Mouse (Mus musculus): Measurements from ENCODE around the gene Tbc1d8. TPM values are rescaled to one million over a fixed set of nuclear protein-coding genes. Genes with fewer than 3 reads are reported as not detected.

Gene Tbc1d8
- polyA plus RNA-seq, 1 experiment, result 1.2 TPM

DNA sequence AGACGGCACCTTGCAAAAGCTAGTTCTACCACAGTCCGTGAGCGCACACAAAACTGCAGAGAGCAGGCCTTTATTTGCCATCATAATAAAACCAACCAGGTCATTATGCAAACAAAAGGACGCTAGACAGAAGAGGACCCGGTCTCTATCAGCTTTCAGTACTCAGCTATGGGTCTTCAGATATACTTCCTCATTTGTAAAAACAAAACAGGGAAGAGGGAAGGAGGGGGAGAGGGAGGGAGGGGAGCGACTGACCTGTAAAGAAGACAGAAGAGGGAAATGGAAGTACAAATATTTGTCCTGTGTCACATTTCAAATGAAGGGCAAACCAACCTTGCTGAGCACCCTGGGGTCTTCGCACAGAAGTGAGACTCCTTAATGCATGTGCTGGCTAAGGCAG, 69.9 kb downstream of the Tbc1d8 start:
- no peak overlapping the region for H3K27ac ChIP-seq (ENCODE audit: insufficient read depth, low read length)
- H3K4me1 ChIP-seq (ENCODE audit: control insufficient read depth, insufficient read depth, low read length), result no peaks in the 10 kb centered on the region
- TF ChIP-seq POLR2A (IDR thresholded peaks at IDR 0.05; ENCODE audit: low read depth, low read length), result no peak
- TF ChIP-seq CTCF (IDR thresholded peaks at IDR 0.05; ENCODE audit: borderline replicate concordance, insufficient read depth, low read length), result no peak
- H3K4me3 ChIP-seq (ENCODE audit: insufficient read depth, low read length), result no peak overlapping the region

DNA sequence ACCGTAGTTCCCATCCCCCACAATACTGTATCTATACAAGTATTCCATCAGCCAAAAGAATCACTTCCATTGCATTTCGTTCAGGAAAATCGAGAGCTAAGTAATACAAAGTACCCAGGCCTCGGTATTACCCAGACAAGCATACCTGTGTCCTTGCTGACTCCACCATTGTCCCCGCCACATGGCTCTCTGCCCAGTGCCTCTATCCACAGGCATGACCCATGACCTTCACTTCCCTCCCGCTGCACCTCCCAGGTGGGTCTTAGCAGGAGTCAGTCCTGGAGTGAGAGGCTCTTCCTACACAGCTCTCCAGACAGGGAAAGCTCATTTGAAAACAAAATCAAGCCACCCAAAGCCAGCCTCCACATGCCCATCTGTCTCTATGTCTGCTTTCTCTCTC, 70.4 kb downstream of the Tbc1d8 start:
- no peaks in the 10 kb centered on the region for H3K4me1 ChIP-seq (ENCODE audit: control insufficient read depth, insufficient read depth, low read length)
- no peak overlapping the region for H3K27ac ChIP-seq (ENCODE audit: insufficient read depth, low read length)
- no peak for TF ChIP-seq POLR2A (IDR thresholded peaks at IDR 0.05; ENCODE audit: low read depth, low read length)
- TF ChIP-seq CTCF (IDR thresholded peaks at IDR 0.05; ENCODE audit: borderline replicate concordance, insufficient read depth, low read length), result no peak
- no peak overlapping the region for H3K4me3 ChIP-seq (ENCODE audit: insufficient read depth, low read length)

DNA sequence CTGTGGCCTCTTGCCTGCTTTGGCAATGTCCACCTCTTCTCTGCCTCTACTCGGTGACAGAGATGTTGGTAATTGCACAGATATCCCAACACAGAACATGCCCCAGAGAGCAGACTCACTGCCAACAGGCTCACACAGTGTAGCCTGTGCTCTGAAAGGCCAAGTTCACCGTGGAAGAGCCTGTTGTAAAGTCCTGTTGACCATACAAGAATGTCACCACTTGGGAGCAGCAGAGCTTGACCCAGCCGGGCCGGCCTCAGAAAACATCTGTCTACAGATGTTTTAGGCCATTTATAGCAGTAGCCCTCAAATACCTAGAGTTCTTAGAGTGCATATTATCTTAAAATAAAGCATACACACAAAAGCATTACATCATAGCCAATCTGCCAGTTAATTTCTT, 71.4 kb downstream of the Tbc1d8 start:
- H3K27ac ChIP-seq (ENCODE audit: insufficient read depth, low read length), result no peak overlapping the region
- no peaks in the 10 kb centered on the region for H3K4me1 ChIP-seq (ENCODE audit: control insufficient read depth, insufficient read depth, low read length)
- TF ChIP-seq CTCF (IDR thresholded peaks at IDR 0.05; ENCODE audit: borderline replicate concordance, insufficient read depth, low read length) (no peak), POLR2A (IDR thresholded peaks at IDR 0.05; ENCODE audit: low read depth, low read length) (no peak)
- H3K4me3 ChIP-seq (ENCODE audit: insufficient read depth, low read length), result no peak overlapping the region

DNA sequence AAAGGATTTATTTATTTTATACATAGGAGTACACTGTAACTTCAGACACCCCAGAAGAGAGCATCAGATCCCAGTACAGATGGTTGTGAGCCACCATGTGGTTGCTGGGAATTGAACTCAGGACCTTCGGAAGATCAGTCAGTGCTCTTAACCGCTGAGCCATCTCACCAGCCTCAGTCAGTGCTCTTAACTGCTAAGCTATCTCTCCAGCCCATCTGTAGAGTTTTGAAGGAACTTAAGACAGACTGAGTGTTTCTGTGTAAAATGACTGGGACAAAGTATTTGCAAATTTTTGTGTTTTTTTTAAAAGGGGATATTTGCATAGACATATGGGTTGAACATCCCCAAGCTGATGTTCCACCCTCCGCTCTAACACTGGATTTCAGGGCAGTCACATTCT, 78.4 kb downstream of the Tbc1d8 start:
- TF ChIP-seq CTCF (IDR thresholded peaks at IDR 0.05; ENCODE audit: borderline replicate concordance, insufficient read depth, low read length) (no peak), POLR2A (IDR thresholded peaks at IDR 0.05; ENCODE audit: low read depth, low read length) (no peak)
- Histone ChIP-seq H3K4me3 (ENCODE audit: insufficient read depth, low read length) (no peak overlapping the region), H3K4me1 (ENCODE audit: control insufficient read depth, insufficient read depth, low read length) (no peaks in the 10 kb centered on the region), H3K27ac (ENCODE audit: insufficient read depth, low read length) (no peak overlapping the region)

DNA sequence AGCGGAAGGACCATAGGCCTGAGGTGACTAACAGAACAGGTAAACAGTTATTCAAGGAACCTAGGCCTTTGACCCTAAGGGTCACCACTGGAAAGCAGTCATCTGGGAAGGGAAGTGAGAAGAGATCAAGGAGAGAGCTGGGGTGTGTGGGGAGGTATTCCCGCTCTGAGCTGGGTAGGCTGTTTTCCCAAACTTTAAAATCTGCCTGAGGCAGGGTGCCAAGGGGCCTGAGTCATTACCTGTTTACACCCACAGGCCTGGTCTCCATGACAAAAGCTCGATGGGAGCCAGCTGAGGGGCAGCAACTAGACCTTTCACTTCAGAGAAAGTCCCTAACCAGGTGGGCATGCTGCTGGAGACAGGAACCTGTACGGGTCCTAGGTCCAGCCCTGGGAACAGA, 79.3 kb downstream of the Tbc1d8 start:
- no peak overlapping the region for H3K4me3 ChIP-seq (ENCODE audit: insufficient read depth, low read length)
- TF ChIP-seq CTCF (IDR thresholded peaks at IDR 0.05; ENCODE audit: borderline replicate concordance, insufficient read depth, low read length), result no peak
- TF ChIP-seq POLR2A (IDR thresholded peaks at IDR 0.05; ENCODE audit: low read depth, low read length), result no peak

DNA sequence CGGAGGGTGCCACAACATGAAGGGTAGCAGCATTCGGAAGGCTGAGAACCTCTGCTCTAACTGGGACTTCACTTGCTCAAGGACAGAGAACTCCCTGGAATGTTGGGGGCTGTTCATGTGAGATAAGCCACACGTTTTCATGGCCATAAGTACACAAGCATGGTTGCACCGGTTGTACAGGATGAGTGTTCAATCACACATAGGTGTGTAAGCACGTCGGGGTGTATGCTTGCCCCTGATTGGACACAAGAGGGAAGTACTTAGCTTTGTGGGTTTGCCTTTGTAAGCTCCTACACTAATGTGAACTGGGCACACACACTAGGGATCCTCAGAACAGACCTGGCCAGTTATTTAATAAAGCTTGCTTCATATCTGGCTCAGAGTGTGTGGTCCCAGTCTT, 80.3 kb downstream of the Tbc1d8 start:
- Histone ChIP-seq H3K27ac (ENCODE audit: insufficient read depth, low read length) (no peak overlapping the region), H3K4me3 (ENCODE audit: insufficient read depth, low read length) (no peak overlapping the region), H3K4me1 (ENCODE audit: control insufficient read depth, insufficient read depth, low read length) (no peaks in the 10 kb centered on the region)
- TF ChIP-seq CTCF (IDR thresholded peaks at IDR 0.05; ENCODE audit: borderline replicate concordance, insufficient read depth, low read length), result no peak
- no peak for TF ChIP-seq POLR2A (IDR thresholded peaks at IDR 0.05; ENCODE audit: low read depth, low read length)

More for the DNA sequence above, 79.3 kb downstream of the Tbc1d8 start:
- no peak overlapping the region for H3K27ac ChIP-seq (ENCODE audit: insufficient read depth, low read length)
- no peaks in the 10 kb centered on the region for H3K4me1 ChIP-seq (ENCODE audit: control insufficient read depth, insufficient read depth, low read length)

DNA sequence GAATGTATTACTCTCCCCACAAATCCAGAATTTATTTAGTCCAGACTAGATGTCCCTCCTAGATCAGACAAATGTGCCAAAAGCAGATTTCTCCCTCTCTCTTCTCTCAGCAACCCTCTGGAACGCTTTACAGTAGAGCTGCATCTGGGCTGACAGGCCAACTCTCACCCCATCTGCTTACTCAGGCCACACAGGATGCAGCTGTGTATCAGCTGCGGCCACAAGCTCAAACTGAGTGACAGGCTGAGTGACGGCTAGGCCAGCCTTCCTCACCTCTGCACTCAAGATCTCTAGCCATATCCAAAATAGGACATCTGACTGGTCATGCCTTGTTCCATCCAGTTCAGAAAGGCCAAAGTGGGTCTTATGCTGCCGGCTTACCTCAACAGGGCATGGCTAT, 82.2 kb downstream of the Tbc1d8 start:
- Histone ChIP-seq H3K4me1 (ENCODE audit: control insufficient read depth, insufficient read depth, low read length) (no peaks in the 10 kb centered on the region), H3K4me3 (ENCODE audit: insufficient read depth, low read length) (no peak overlapping the region), H3K27ac (ENCODE audit: insufficient read depth, low read length) (no peak overlapping the region)
- no peak for TF ChIP-seq CTCF (IDR thresholded peaks at IDR 0.05; ENCODE audit: borderline replicate concordance, insufficient read depth, low read length)
- TF ChIP-seq POLR2A (IDR thresholded peaks at IDR 0.05; ENCODE audit: low read depth, low read length), result no peak

DNA sequence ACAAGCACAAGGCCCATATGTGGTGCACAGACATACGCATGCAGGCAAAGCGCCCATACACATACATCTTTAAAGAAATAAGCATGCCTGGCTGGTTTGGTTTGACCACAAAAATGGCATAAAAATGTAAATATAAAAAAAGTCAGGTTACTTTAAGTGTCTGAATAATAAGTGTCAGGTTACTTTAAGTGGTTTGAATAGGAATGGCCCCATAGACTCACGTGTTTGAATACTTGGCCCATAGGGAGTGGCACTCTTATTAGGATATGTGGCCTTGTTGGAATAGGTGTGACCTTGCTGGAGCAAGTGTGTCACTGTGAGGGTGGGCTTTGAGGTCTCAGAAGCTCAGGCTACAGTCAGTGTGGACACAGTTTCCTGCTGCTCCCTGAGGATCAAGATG, 83.9 kb downstream of the Tbc1d8 start:
- Histone ChIP-seq H3K27ac (ENCODE audit: insufficient read depth, low read length) (no peak overlapping the region), H3K4me1 (ENCODE audit: control insufficient read depth, insufficient read depth, low read length) (no peaks in the 10 kb centered on the region), H3K4me3 (ENCODE audit: insufficient read depth, low read length) (no peak overlapping the region)
- TF ChIP-seq CTCF (IDR thresholded peaks at IDR 0.05; ENCODE audit: borderline replicate concordance, insufficient read depth, low read length) (no peak), POLR2A (IDR thresholded peaks at IDR 0.05; ENCODE audit: low read depth, low read length) (no peak)

DNA sequence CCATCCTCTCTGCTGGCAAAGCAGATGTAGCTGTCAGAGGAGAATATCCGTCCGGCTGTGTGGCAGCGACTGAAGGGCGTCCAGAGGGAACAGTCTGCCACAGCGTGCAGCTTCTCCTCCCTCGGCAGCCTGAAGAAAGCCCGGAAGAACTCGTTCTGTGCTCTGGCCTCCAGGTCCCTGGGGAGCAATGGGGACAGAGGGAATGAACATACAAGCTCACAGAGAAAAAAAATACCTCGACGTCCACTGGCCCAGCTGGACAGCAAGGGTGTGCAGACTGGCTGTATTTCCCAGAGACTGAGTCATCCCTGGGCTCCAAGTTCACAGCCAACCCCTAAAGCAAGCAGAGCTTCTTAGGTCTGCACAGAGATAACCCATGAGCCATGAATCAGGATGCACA, 84.5 kb downstream of the Tbc1d8 start:
- no peak overlapping the region for H3K27ac ChIP-seq (ENCODE audit: insufficient read depth, low read length)

DNA sequence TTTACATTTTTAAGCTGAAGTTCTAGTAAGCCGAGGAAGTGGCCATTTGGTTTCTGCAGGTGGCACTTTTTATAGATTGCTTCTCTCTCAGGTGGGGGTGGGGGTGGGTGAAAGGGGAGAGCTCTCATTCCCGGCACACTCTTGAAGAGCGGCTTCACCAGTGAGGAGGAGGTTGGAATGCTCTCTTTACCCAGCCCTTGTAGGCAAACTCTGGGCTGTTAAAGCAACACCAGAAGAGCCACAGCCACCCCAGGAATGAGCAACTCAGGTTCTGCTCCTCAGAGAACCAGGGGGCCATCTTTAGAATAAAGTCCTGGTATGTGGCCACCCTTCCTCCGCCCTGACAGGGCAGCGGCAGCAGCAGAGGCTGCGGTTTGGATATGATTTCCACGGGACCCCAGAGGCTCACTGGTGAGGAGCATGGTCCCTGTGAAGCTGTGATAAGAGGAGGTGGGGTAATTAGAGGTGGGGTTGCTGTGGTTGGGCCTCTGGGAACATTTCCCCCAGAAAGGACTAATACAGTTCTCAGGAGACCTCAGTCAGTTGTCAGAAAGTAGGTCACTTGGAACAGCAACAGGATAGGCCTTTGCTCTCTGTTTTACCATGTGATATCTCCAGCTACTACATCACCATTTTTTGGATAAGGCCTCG, 85.2 kb downstream of the Tbc1d8 start:
- no peak for TF ChIP-seq POLR2A (IDR thresholded peaks at IDR 0.05; ENCODE audit: low read depth, low read length)
- no peak for TF ChIP-seq CTCF (IDR thresholded peaks at IDR 0.05; ENCODE audit: borderline replicate concordance, insufficient read depth, low read length)

More for the DNA sequence above, 84.5 kb downstream of the Tbc1d8 start:
- TF ChIP-seq POLR2A (IDR thresholded peaks at IDR 0.05; ENCODE audit: low read depth, low read length) (no peak), CTCF (IDR thresholded peaks at IDR 0.05; ENCODE audit: borderline replicate concordance, insufficient read depth, low read length) (no peak)
- H3K4me1 ChIP-seq (ENCODE audit: control insufficient read depth, insufficient read depth, low read length), result no peaks in the 10 kb centered on the region
- no peak overlapping the region for H3K4me3 ChIP-seq (ENCODE audit: insufficient read depth, low read length)

More for the DNA sequence above, 85.2 kb downstream of the Tbc1d8 start:
- Histone ChIP-seq H3K4me1 (ENCODE audit: control insufficient read depth, insufficient read depth, low read length) (no peaks in the 10 kb centered on the region), H3K4me3 (ENCODE audit: insufficient read depth, low read length) (no peak overlapping the region), H3K27ac (ENCODE audit: insufficient read depth, low read length) (no peak overlapping the region)

Measured in embryonic fibroblast, embryonic 13.5 days (primary cell).